Mouse (Mus musculus): ENCODE results near the gene Sema6c. TPM values are rescaled to one million over a fixed set of nuclear protein-coding genes. Genes with fewer than 3 reads are reported as not detected.
A peak's percentile ranks its signal among the peaks of the same experiment; 100 is the strongest.
"Not testable (repeated sequence)": the region's sequence is repeated elsewhere in the genome, so short reads cannot be mapped to it uniquely, and the experiment has no call there.

The Sema6c gene
- 10 to 100 TPM; 20.2 to 21.0 TPM for total RNA-seq (2021)

- intact Hi-C loops (cut with DNase I): no loop called here
- DNase-seq (ENCODE audit: low spot score in 2 of 2): peak; percentile 86 to 87
Measured at GRCm38 (mm10) chr3:95159987-95160963, at the start of gene Sema6c. Gene Sema6c, plus strand, starts transcription at chr3:95160457.

GRCm38 (mm10) chr3:95110911-95111726 is 49.1 kb upstream of the Sema6c start, which contains the start of gene Vps72:
Gene Vps72, plus strand, starts transcription at chr3:95111022.
- peak; percentile 91 to 94 for DNase-seq (ENCODE audit: low spot score in 2 of 2)
- intact Hi-C loops (cut with DNase I): no loop called here

- intact Hi-C loops (cut with DNase I): no loop called here
- no peak for DNase-seq (ENCODE audit: low spot score in 2 of 2)
Measured at GRCm38 (mm10) chr3:95112760-95113159, 47.5 kb upstream of the Sema6c start.

GRCm38 (mm10) chr3:95117751-95118150 is 42.5 kb upstream of the Sema6c start:
- intact Hi-C loops (cut with DNase I): no loop called here

GRCm38 (mm10) chr3:95121580-95121979 is 38.7 kb upstream of the Sema6c start:
- no peak for DNase-seq (ENCODE audit: low spot score in 2 of 2)
- intact Hi-C loops (cut with DNase I): no loop called here

More at GRCm38 (mm10) chr3:95117751-95118150, 42.5 kb upstream of the Sema6c start:
- no peak for DNase-seq (ENCODE audit: low spot score in 2 of 2)

- intact Hi-C loops (cut with DNase I): no loop called here
- DNase-seq (ENCODE audit: low spot score in 2 of 2): no peak
Measured at GRCm38 (mm10) chr3:95124246-95124645, 36.0 kb upstream of the Sema6c start, which contains the start of gene Tmod4. Gene Tmod4, plus strand, starts transcription at chr3:95124476.

GRCm38 (mm10) chr3:95124972-95125371 is 35.3 kb upstream of the Sema6c start:
- DNase-seq (ENCODE audit: low spot score in 2 of 2): no peak
- intact Hi-C loops (cut with DNase I): no loop called here

GRCm38 (mm10) chr3:95129226-95129651 is 31.0 kb upstream of the Sema6c start:
- intact Hi-C loops (cut with DNase I): no loop called here
- DNase-seq (ENCODE audit: low spot score in 2 of 2): no peak

GRCm38 (mm10) chr3:95130081-95130480 is 30.2 kb upstream of the Sema6c start:
- intact Hi-C loops (cut with DNase I): no loop called here
- DNase-seq (ENCODE audit: low spot score in 2 of 2): no peak

- DNase-seq (ENCODE audit: low spot score in 2 of 2); intact Hi-C loops (cut with DNase I): not testable (repeated sequence)
Measured at GRCm38 (mm10) chr3:95132389-95132788, 27.9 kb upstream of the Sema6c start.

GRCm38 (mm10) chr3:95133176-95133575 is 27.1 kb upstream of the Sema6c start:
- intact Hi-C loops (cut with DNase I): no loop called here
- no peak for DNase-seq (ENCODE audit: low spot score in 2 of 2)

GRCm38 (mm10) chr3:95133680-95134101 is 26.6 kb upstream of the Sema6c start, which contains the start of the genes Scnm1 and Lysmd1:
Gene Scnm1, minus strand, starts transcription at chr3:95134011.
Gene Lysmd1, plus strand, starts transcription at chr3:95134088.
- DNase-seq (ENCODE audit: low spot score in 2 of 2): peak; percentile 91
- intact Hi-C loops (cut with DNase I): no loop called here

GRCm38 (mm10) chr3:95134133-95134532 is 26.1 kb upstream of the Sema6c start:
- intact Hi-C loops (cut with DNase I); DNase-seq (ENCODE audit: low spot score in 2 of 2): not testable (repeated sequence)

- DNase-seq (ENCODE audit: low spot score in 2 of 2): no peak
- intact Hi-C loops (cut with DNase I): no loop called here
Measured at GRCm38 (mm10) chr3:95135023-95135422, 25.2 kb upstream of the Sema6c start.

GRCm38 (mm10) chr3:95135433-95136052 is 24.7 kb upstream of the Sema6c start:
- no peak for DNase-seq (ENCODE audit: low spot score in 2 of 2)
- intact Hi-C loops (cut with DNase I): no loop called here

GRCm38 (mm10) chr3:95136336-95136735 is 23.9 kb upstream of the Sema6c start:
- intact Hi-C loops (cut with DNase I): no loop called here

GRCm38 (mm10) chr3:95139586-95140288 is 20.5 kb upstream of the Sema6c start:
- intact Hi-C loops (cut with DNase I): loop anchor here (5.0 kb wide), 1 partner anchor 123 kb away; no protein-coding TSS in a partner anchor
- DNase-seq (ENCODE audit: low spot score in 2 of 2): no peak

More at GRCm38 (mm10) chr3:95136336-95136735, 23.9 kb upstream of the Sema6c start:
- DNase-seq (ENCODE audit: low spot score in 2 of 2): no peak

GRCm38 (mm10) chr3:95140289-95140595 is 20.0 kb upstream of the Sema6c start:
- intact Hi-C loops (cut with DNase I): loop anchor here (5.0 kb wide), 1 partner anchor 122 kb away; no protein-coding TSS in a partner anchor

GRCm38 (mm10) chr3:95140795-95141194 is 19.5 kb upstream of the Sema6c start:
- DNase-seq (ENCODE audit: low spot score in 2 of 2): no peak
- intact Hi-C loops (cut with DNase I): loop anchor here (5.0 kb wide), 1 partner anchor 122 kb away; no protein-coding TSS in a partner anchor

More at GRCm38 (mm10) chr3:95140289-95140595, 20.0 kb upstream of the Sema6c start:
- no peak for DNase-seq (ENCODE audit: low spot score in 2 of 2)

All from left cerebral cortex, postnatal 36 days (tissue).